In genomic region chr12:111538292-111539040, GRCm38 (mm10) we compare ENCODE assay signal across 8 mouse cellular contexts. TPM values are rescaled to one million over a fixed set of nuclear protein-coding genes. Genes with fewer than 3 reads are reported as not detected.
DNase-seq lines count a peak whose midpoint lies in the region; ATAC-seq and TF ChIP-seq lines count a peak whose summit lies in the region.

No protein-coding gene starts in this region.

- H3K9ac ChIP-seq in embryonic facial prominence, embryonic 15.5 days = peak overlapping the region; percentile 97
- peak overlapping the region; percentile 96 for H3K9ac ChIP-seq in heart, embryonic 12.5 days
- peak overlapping the region; percentile 100 for H3K9ac ChIP-seq in kidney, postnatal 0 days (ENCODE audit: low read depth, low read length)
- peak overlapping the region; percentile 99 for H3K9ac ChIP-seq in liver, embryonic 11.5 days (ENCODE audit: low read depth, low read length)

- TF ChIP-seq CTCF in kidney, postnatal 0 days (IDR thresholded peaks at IDR 0.05; ENCODE audit: low read depth) = 0 out of 2 replicates have a peak, but pooled peaks have one; percentile 4

- no peak for TF ChIP-seq POLR2A in myocyte (IDR thresholded peaks at IDR 0.05; ENCODE audit: insufficient read length, low read depth)

- ATAC-seq in embryonic facial prominence, embryonic 15.5 days (ENCODE audit: insufficient number of reproducible peaks, low FRiP score, low TSS enrichment, low read depth) = peak; percentile 58
- ATAC-seq in heart, embryonic 12.5 days (ENCODE audit: insufficient number of reproducible peaks, low FRiP score) = peak; percentile 86
- ATAC-seq in kidney, postnatal 0 days (replicated peaks; ENCODE audit: low FRiP score, low read depth) = peak; percentile 80
- peak; percentile 54 for ATAC-seq in liver, embryonic 11.5 days (replicated peaks; ENCODE audit: low FRiP score)

- peaks cover 46% of the 10 kb centered on the region for H3K79me2 ChIP-seq in myocyte (ENCODE audit: control insufficient read depth, insufficient read depth)

- H3K27ac ChIP-seq in embryonic facial prominence, embryonic 15.5 days (replicated peaks) = peak overlapping the region; percentile 96
- H3K27ac ChIP-seq in heart, embryonic 12.5 days (ENCODE audit: poor library complexity, severe bottlenecking) = peak overlapping the region; percentile 98
- peak overlapping the region; percentile 100 for H3K27ac ChIP-seq in kidney, postnatal 0 days
- peak overlapping the region; percentile 98 for H3K27ac ChIP-seq in liver, embryonic 11.5 days (ENCODE audit: low read depth, low read length)

- peak; percentile 81 for DNase-seq in 3134 (ENCODE audit: extremely low read depth, insufficient read length, low spot score)
- DNase-seq in adrenal gland, postnatal 36 days = peak; percentile 92 to 94
- DNase-seq in kidney, postnatal 0 days (ENCODE audit: low spot score) = peak; percentile 89
- DNase-seq in liver, embryonic 11.5 days (ENCODE audit: low spot score) = peak; percentile 82
- peak; percentile 82 to 90 for DNase-seq in spleen, postnatal 4 days (ENCODE audit: low spot score in 2 of 2)

- peak overlapping the region; percentile 87 for H3ac ChIP-seq in myocyte (ENCODE audit: control insufficient read depth, insufficient read length)

- H3K4me2 ChIP-seq in embryonic facial prominence, embryonic 15.5 days (replicated peaks) = peak overlapping the region; percentile 74
- H3K4me2 ChIP-seq in heart, embryonic 12.5 days = peak overlapping the region; percentile 85
- peak overlapping the region; percentile 86 for H3K4me2 ChIP-seq in kidney, postnatal 0 days (ENCODE audit: low read length)
- H3K4me2 ChIP-seq in liver, embryonic 11.5 days = peak overlapping the region; percentile 94
- peak overlapping the region; percentile 68 for H3K4me2 ChIP-seq in myocyte (ENCODE audit: low read depth)

- H3K9me3 ChIP-seq in embryonic facial prominence, embryonic 15.5 days (replicated peaks) = no peaks in the 10 kb centered on the region
- H3K9me3 ChIP-seq in heart, embryonic 12.5 days (replicated peaks) = no peaks in the 10 kb centered on the region
- H3K9me3 ChIP-seq in kidney, postnatal 0 days (replicated peaks; ENCODE audit: low read length) = no peaks in the 10 kb centered on the region
- H3K9me3 ChIP-seq in liver, embryonic 11.5 days (ENCODE audit: control insufficient read depth, low read length) = no peaks in the 10 kb centered on the region

- H3K27me3 ChIP-seq in embryonic facial prominence, embryonic 15.5 days = no peaks in the 10 kb centered on the region
- H3K27me3 ChIP-seq in heart, embryonic 12.5 days (replicated peaks) = no peaks in the 10 kb centered on the region
- no peaks in the 10 kb centered on the region for H3K27me3 ChIP-seq in kidney, postnatal 0 days (ENCODE audit: insufficient read depth, low read length)
- no peaks in the 10 kb centered on the region for H3K27me3 ChIP-seq in liver, embryonic 11.5 days (replicated peaks; ENCODE audit: control insufficient read depth, insufficient read depth, low read length)
- H3K27me3 ChIP-seq in myocyte (ENCODE audit: control insufficient read depth, insufficient read depth, insufficient read length) = no peaks in the 10 kb centered on the region

- H3K36me3 ChIP-seq in embryonic facial prominence, embryonic 15.5 days = peaks cover 41% of the 10 kb centered on the region
- H3K36me3 ChIP-seq in heart, embryonic 12.5 days = peaks cover 40% of the 10 kb centered on the region
- H3K36me3 ChIP-seq in kidney, postnatal 0 days (ENCODE audit: insufficient read depth, low read length) = peaks cover 29% of the 10 kb centered on the region
- peaks cover 34% of the 10 kb centered on the region for H3K36me3 ChIP-seq in liver, embryonic 11.5 days (ENCODE audit: control insufficient read depth, insufficient read depth, low read length)
- peaks cover 41% of the 10 kb centered on the region for H3K36me3 ChIP-seq in myocyte (ENCODE audit: control insufficient read depth, insufficient read depth)

- H3K4me3 ChIP-seq in embryonic facial prominence, embryonic 15.5 days (replicated peaks) = peak overlapping the region; percentile 94
- peak overlapping the region; percentile 86 for H3K4me3 ChIP-seq in heart, embryonic 12.5 days
- peak overlapping the region; percentile 99 for H3K4me3 ChIP-seq in kidney, postnatal 0 days (replicated peaks; ENCODE audit: low read depth, low read length)
- peak overlapping the region; percentile 98 for H3K4me3 ChIP-seq in liver, embryonic 11.5 days (ENCODE audit: low read depth, low read length)
- peak overlapping the region; percentile 79 for H3K4me3 ChIP-seq in myocyte

- WGBS in embryonic facial prominence, embryonic 15.5 days = under 1% methylated on average over 95 of the region's 111 CpGs
- under 1% methylated on average over 105 of the region's 111 CpGs for WGBS in heart, embryonic 12.5 days
- WGBS in kidney, postnatal 0 days = under 1% methylated on average over 83 of the region's 111 CpGs
- WGBS in liver, embryonic 11.5 days = under 1% methylated on average over 97 of the region's 111 CpGs

- peaks cover 25% of the 10 kb centered on the region for H3K4me1 ChIP-seq in embryonic facial prominence, embryonic 15.5 days
- peaks cover 35% of the 10 kb centered on the region for H3K4me1 ChIP-seq in heart, embryonic 12.5 days (replicated peaks)
- peaks cover 5% of the 10 kb centered on the region; the same call in 1 of the 2 replicates for H3K4me1 ChIP-seq in kidney, postnatal 0 days (replicated peaks; ENCODE audit: insufficient read depth, low read length)
- H3K4me1 ChIP-seq in liver, embryonic 11.5 days (replicated peaks; ENCODE audit: control insufficient read depth, insufficient read depth, low read length) = peaks cover 36% of the 10 kb centered on the region

TF ChIP-seq in myocyte, 11 proteins besides CTCF, POLR2A, EP300 and RAD21:
- TF ChIP-seq USF1 (IDR thresholded peaks at IDR 0.05; ENCODE audit: low read depth) = peak; percentile 2
- TF ChIP-seq TCF3 (IDR thresholded peaks at IDR 0.05; ENCODE audit: insufficient read length, low read depth) = no peak
- no peak for TF ChIP-seq MAX (IDR thresholded peaks at IDR 0.05; ENCODE audit: low read depth)
- no peak for TF ChIP-seq CEBPB (IDR thresholded peaks at IDR 0.05; ENCODE audit: insufficient read depth, poor library complexity, severe bottlenecking)
TF ChIP-seq in myocyte: peak in this region for 1.

RNA-seq across cellular contexts. Expression of gene Eif5, which starts 0.7 kb away (rescaled TPM):
- total RNA-seq in adrenal gland, postnatal 36 days (2021) = 100 to 1,000 TPM; 309 to 376 TPM
- polyA plus RNA-seq in embryonic facial prominence, embryonic 15.5 days (2015; fragmentation: Nextera tagmentation; extraction: Ambion mirVana) = 488 and 504 TPM in 2 replicates
- 510 TPM in 2 replicates for polyA plus RNA-seq in heart, embryonic 12.5 days (2016; fragmentation: Nextera tagmentation; extraction: Ambion mirVana)
- 673 and 701 TPM in 2 replicates for polyA plus RNA-seq in kidney, postnatal 0 days (2015; fragmentation: Nextera tagmentation; extraction: Ambion mirVana)
- polyA plus RNA-seq in liver, embryonic 11.5 days (2014; fragmentation: Nextera tagmentation; extraction: Ambion mirVana) = 623 and 628 TPM in 2 replicates
- 57.6 TPM for polyA plus RNA-seq in myocyte (2012; fragmentation: generic; extraction: Trizol)

RNA-seq across cellular contexts. Expression of gene Mark3, which starts 35.9 kb away (rescaled TPM):
- total RNA-seq in adrenal gland, postnatal 36 days (2021) = 10 to 100 TPM; 93.4 to 99.0 TPM
- 37.7 and 40.1 TPM in 2 replicates for polyA plus RNA-seq in embryonic facial prominence, embryonic 15.5 days (2015; fragmentation: Nextera tagmentation; extraction: Ambion mirVana)
- 51.0 and 53.7 TPM in 2 replicates for polyA plus RNA-seq in heart, embryonic 12.5 days (2016; fragmentation: Nextera tagmentation; extraction: Ambion mirVana)
- 37.9 and 38.6 TPM in 2 replicates for polyA plus RNA-seq in kidney, postnatal 0 days (2015; fragmentation: Nextera tagmentation; extraction: Ambion mirVana)
- polyA plus RNA-seq in liver, embryonic 11.5 days (2014; fragmentation: Nextera tagmentation; extraction: Ambion mirVana) = 36.9 and 38.6 TPM in 2 replicates
- polyA plus RNA-seq in myocyte (2012; fragmentation: generic; extraction: Trizol) = 42.1 TPM

RNA-seq across cellular contexts. Expression of gene Gm266, which starts 52.8 kb away (rescaled TPM):
- total RNA-seq in adrenal gland, postnatal 36 days (2021) = under 1 TPM in 1 of 2 experiments, not detected in 1; 0.53 TPM
- polyA plus RNA-seq in embryonic facial prominence, embryonic 15.5 days (2015; fragmentation: Nextera tagmentation; extraction: Ambion mirVana) = 20.8 and 24.6 TPM in 2 replicates
- 2.1 and 2.4 TPM in 2 replicates for polyA plus RNA-seq in heart, embryonic 12.5 days (2016; fragmentation: Nextera tagmentation; extraction: Ambion mirVana)
- polyA plus RNA-seq in kidney, postnatal 0 days (2015; fragmentation: Nextera tagmentation; extraction: Ambion mirVana) = 97.1 and 109 TPM in 2 replicates
- 4.9 and 5.6 TPM in 2 replicates for polyA plus RNA-seq in liver, embryonic 11.5 days (2014; fragmentation: Nextera tagmentation; extraction: Ambion mirVana)
- 1.5 TPM for polyA plus RNA-seq in myocyte (2012; fragmentation: generic; extraction: Trizol)

Comparison
In these comparisons a context has a peak if more than half of its experiments do, and no peak if none do; other contexts are left out.
1. Peak in every context shown above with its lines: DNase-seq, ATAC-seq, H3K4me3 ChIP-seq and H3K27ac ChIP-seq.